Mouse (Mus musculus) heart, embryonic 10.5 days (tissue): ENCODE measurements around the gene Syne1. TPM values are rescaled to one million over a fixed set of nuclear protein-coding genes. Genes with fewer than 3 reads are reported as not detected.

Experiments used
- DNase-seq: peaks from one replicate; pipeline ENCODE4 v3.0.0-alpha.2; 2017; ENCODE audit warnings: low spot score
- H3K27ac ChIP-seq: fragments of 300-500 bp; sonication (generic); 2 replicates; pipeline ENCODE4 v1.5.1; 2016; ENCODE audit warnings: mild to moderate bottlenecking
- H3K27me3 ChIP-seq: fragments of 300-500 bp; sonication (generic); 2 replicates; pipeline ENCODE4 v1.6.1; 2016; ENCODE audit warnings: mild to moderate bottlenecking; ENCODE audit not compliant: poor library complexity, insufficient read depth, severe bottlenecking
- H3K36me3 ChIP-seq: fragments of 300-500 bp; sonication (generic); 2 replicates; pipeline ENCODE4 v1.6.1; 2016; ENCODE audit warnings: mild to moderate bottlenecking, moderate library complexity
- H3K4me1 ChIP-seq: fragments of 300-500 bp; sonication (generic); 2 replicates; pipeline ENCODE4 v1.6.1; 2016; ENCODE audit warnings: mild to moderate bottlenecking
- H3K4me3 ChIP-seq: fragments of 300-500 bp; sonication (generic); 2 replicates; pipeline ENCODE4 v1.5.1; 2016; ENCODE audit warnings: mild to moderate bottlenecking, moderate library complexity
- H3K9me3 ChIP-seq: fragments of 300-500 bp; sonication (generic); 2 replicates; pipeline ENCODE4 v1.6.1; 2016; ENCODE audit warnings: mild to moderate bottlenecking, moderate library complexity
- WGBS: fragments of 180-500 bp; shearing (Covaris S2); methylation state at CpG from one replicate; pipeline ENCODE4 v1.1.7; 2016; 5-methylcytosine and 5-hydroxymethylcytosine counted together
- polyA plus RNA-seq: library from polyadenylated mRNA; unstranded; fragments of >200 nt; fragmentation: Nextera tagmentation; extraction: Ambion mirVana; gene quantifications from 2 replicates; pipeline ENCODE4 v1.2.1, GENCODE M21; 2016

The Syne1 gene
- polyA plus RNA-seq, 1 experiment from 2014 or later = 6.8 TPM

GRCm38 (mm10) chr10:5309961-5310713, 241.1 kb downstream of the Syne1 start:
- H3K4me1 ChIP-seq = no peaks in the 10 kb centered on the region
- H3K4me3 ChIP-seq = no peak overlapping the region
- 33% methylated on average over 4 of the region's 4 CpGs for WGBS
- no peak overlapping the region for H3K27ac ChIP-seq
- H3K9me3 ChIP-seq = no peaks in the 10 kb centered on the region
- H3K27me3 ChIP-seq = no peaks in the 10 kb centered on the region
- DNase-seq = peak; percentile 53
- H3K36me3 ChIP-seq = no peaks in the 10 kb centered on the region

- Histone ChIP-seq H3K4me3 (no peak overlapping the region), H3K4me1 (no peaks in the 10 kb centered on the region), H3K27me3 (no peaks in the 10 kb centered on the region), H3K9me3 (no peaks in the 10 kb centered on the region), H3K36me3 (no peaks in the 10 kb centered on the region), H3K27ac (no peak overlapping the region)
- WGBS = 61% methylated on average over 10 of the region's 10 CpGs
- DNase-seq = peak; percentile 42
These were observed 241.9 kb downstream of the Syne1 start for GRCm38 (mm10) chr10:5309398-5309797.

- no peaks in the 10 kb centered on the region for H3K36me3 ChIP-seq
- H3K4me3 ChIP-seq = no peak overlapping the region
- no peak overlapping the region for H3K27ac ChIP-seq
- H3K4me1 ChIP-seq = no peaks in the 10 kb centered on the region
- DNase-seq = peak; percentile 74
- no peaks in the 10 kb centered on the region for H3K27me3 ChIP-seq
- no peaks in the 10 kb centered on the region for H3K9me3 ChIP-seq
- WGBS = 41% methylated on average over 6 of the region's 6 CpGs
These were observed 245.7 kb downstream of the Syne1 start for GRCm38 (mm10) chr10:5305555-5305954.

GRCm38 (mm10) chr10:5295291-5295891, 255.9 kb downstream of the Syne1 start:
- Histone ChIP-seq H3K27me3 (no peaks in the 10 kb centered on the region), H3K4me1 (peaks cover 12% of the 10 kb centered on the region; the same call in 1 of the 2 replicates), H3K36me3 (no peaks in the 10 kb centered on the region), H3K9me3 (no peaks in the 10 kb centered on the region), H3K27ac (no peak overlapping the region), H3K4me3 (no peak overlapping the region)
- DNase-seq = no peak
- 48% methylated on average over 7 of the region's 7 CpGs for WGBS

GRCm38 (mm10) chr10:5289575-5289909, 261.7 kb downstream of the Syne1 start:
- peak overlapping the region; percentile 91 for H3K27ac ChIP-seq
- WGBS = 58% methylated on average over 5 of the region's 5 CpGs
- no peaks in the 10 kb centered on the region for H3K36me3 ChIP-seq
- H3K27me3 ChIP-seq = no peaks in the 10 kb centered on the region
- DNase-seq = no peak
- peak overlapping the region; percentile 55 for H3K4me3 ChIP-seq
- no peaks in the 10 kb centered on the region for H3K9me3 ChIP-seq
- peaks cover 8% of the 10 kb centered on the region; the same call in 1 of the 2 replicates for H3K4me1 ChIP-seq

- H3K4me1 ChIP-seq = peaks cover 8% of the 10 kb centered on the region; the same call in 1 of the 2 replicates
- no peaks in the 10 kb centered on the region for H3K9me3 ChIP-seq
- no peaks in the 10 kb centered on the region for H3K27me3 ChIP-seq
- H3K36me3 ChIP-seq = no peaks in the 10 kb centered on the region
- 24% methylated on average over 19 of the region's 19 CpGs for WGBS
- peak overlapping the region; percentile 91 for H3K27ac ChIP-seq
- peak; percentile 87 for DNase-seq
- H3K4me3 ChIP-seq = peak overlapping the region; percentile 55
These were observed 262.3 kb downstream of the Syne1 start for GRCm38 (mm10) chr10:5288716-5289574.

- no peak for DNase-seq
- Histone ChIP-seq H3K27ac (peak overlapping the region; percentile 91; the same call in 1 of the 2 replicates), H3K36me3 (no peaks in the 10 kb centered on the region), H3K4me3 (peak overlapping the region; percentile 55), H3K27me3 (no peaks in the 10 kb centered on the region), H3K4me1 (peaks cover 8% of the 10 kb centered on the region; the same call in 1 of the 2 replicates), H3K9me3 (no peaks in the 10 kb centered on the region)
- 56% methylated on average over 6 of the region's 6 CpGs for WGBS
These were observed 263.0 kb downstream of the Syne1 start for GRCm38 (mm10) chr10:5288262-5288661.

GRCm38 (mm10) chr10:5275769-5276168, 275.5 kb downstream of the Syne1 start:
- Histone ChIP-seq H3K36me3 (no peaks in the 10 kb centered on the region), H3K4me1 (no peaks in the 10 kb centered on the region), H3K4me3 (no peak overlapping the region), H3K9me3 (no peaks in the 10 kb centered on the region), H3K27me3 (no peaks in the 10 kb centered on the region), H3K27ac (no peak overlapping the region)
- WGBS = 85% methylated on average over 5 of the region's 5 CpGs
- DNase-seq = no peak

GRCm38 (mm10) chr10:5270641-5271040, 280.6 kb downstream of the Syne1 start:
- WGBS = 86% methylated on average over 2 of the region's 2 CpGs
- Histone ChIP-seq H3K27me3 (no peaks in the 10 kb centered on the region), H3K4me1 (no peaks in the 10 kb centered on the region), H3K36me3 (peaks cover 6% of the 10 kb centered on the region; the same call in 1 of the 2 replicates), H3K4me3 (no peak overlapping the region), H3K9me3 (no peaks in the 10 kb centered on the region), H3K27ac (no peak overlapping the region)
- no peak for DNase-seq

- H3K36me3 ChIP-seq = peaks cover 20% of the 10 kb centered on the region; the same call in 1 of the 2 replicates
- WGBS = 73% methylated on average over 10 of the region's 10 CpGs
- H3K9me3 ChIP-seq = no peaks in the 10 kb centered on the region
- H3K4me3 ChIP-seq = no peak overlapping the region
- no peak for DNase-seq
- H3K27ac ChIP-seq = no peak overlapping the region
- H3K27me3 ChIP-seq = no peaks in the 10 kb centered on the region
- no peaks in the 10 kb centered on the region for H3K4me1 ChIP-seq
These were observed 286.9 kb downstream of the Syne1 start for GRCm38 (mm10) chr10:5264418-5264817.

GRCm38 (mm10) chr10:5262636-5263035, 288.6 kb downstream of the Syne1 start:
- no peak overlapping the region for H3K4me3 ChIP-seq
- H3K9me3 ChIP-seq = peaks cover 8% of the 10 kb centered on the region
- H3K36me3 ChIP-seq = peaks cover 34% of the 10 kb centered on the region
- no peaks in the 10 kb centered on the region for H3K4me1 ChIP-seq
- 79% methylated on average over 8 of the region's 8 CpGs for WGBS
- H3K27ac ChIP-seq = no peak overlapping the region
- DNase-seq = no peak
- no peaks in the 10 kb centered on the region for H3K27me3 ChIP-seq

- Histone ChIP-seq H3K27ac (no peak overlapping the region), H3K36me3 (peaks cover 61% of the 10 kb centered on the region), H3K9me3 (peaks cover 9% of the 10 kb centered on the region), H3K4me1 (peaks cover 10% of the 10 kb centered on the region), H3K4me3 (no peak overlapping the region), H3K27me3 (no peaks in the 10 kb centered on the region)
- DNase-seq = no peak
These were observed 294.6 kb downstream of the Syne1 start for GRCm38 (mm10) chr10:5256686-5257085.

GRCm38 (mm10) chr10:5253752-5254151, 297.5 kb downstream of the Syne1 start:
- no peak overlapping the region for H3K4me3 ChIP-seq
- no peak for DNase-seq
- peaks cover 10% of the 10 kb centered on the region for H3K4me1 ChIP-seq
- no peaks in the 10 kb centered on the region for H3K27me3 ChIP-seq
- H3K27ac ChIP-seq = peak overlapping the region; percentile 33; the same call in 1 of the 2 replicates
- H3K36me3 ChIP-seq = peaks cover 49% of the 10 kb centered on the region
- H3K9me3 ChIP-seq = peaks cover 9% of the 10 kb centered on the region
